Mouse (Mus musculus) stomach, postnatal 0 days (tissue): Measurements from ENCODE around the gene Cacna1i.

Experiments
- CTCF ChIP-seq: IDR thresholded peaks from 2 replicates; pipeline ENCODE4 v1.5.1; 2016; ENCODE audit warnings: antibody characterized with exemption, low read depth, mild to moderate bottlenecking, moderate library complexity
- EP300 ChIP-seq: optimal IDR thresholded peaks from 2 replicates; pipeline ENCODE3; 2016; ENCODE audit warnings: antibody characterized with exemption

DNA sequence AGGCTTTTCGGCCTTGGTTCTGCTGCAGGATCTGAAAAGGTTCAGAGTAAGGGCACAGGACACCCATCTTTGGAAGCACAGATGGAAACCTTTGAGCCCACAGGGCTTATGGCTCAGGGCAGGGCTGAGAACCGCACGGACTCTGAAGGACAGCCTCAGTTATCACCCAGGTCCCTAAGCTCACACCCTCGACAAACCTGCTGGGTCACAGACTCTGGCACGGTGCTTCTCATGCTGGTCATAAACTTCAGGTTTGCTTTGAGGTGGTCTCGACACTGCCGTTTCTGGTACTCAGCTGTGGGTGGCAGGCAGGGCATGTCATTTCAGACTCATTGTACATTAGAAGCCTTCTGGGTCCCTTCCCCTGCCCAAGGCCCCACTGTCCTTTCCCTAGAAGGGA lies 25.9 kb upstream of the Cacna1i start:
- no peak for TF ChIP-seq CTCF
- TF ChIP-seq EP300 = no peak
